Mouse (Mus musculus): ENCODE measurements around the gene Krcc1. TPM values are rescaled to one million over a fixed set of nuclear protein-coding genes. Genes with fewer than 3 reads are reported as not detected.
A peak's percentile ranks its signal among the peaks of the same experiment; 100 is the strongest.
"Not testable (repeated sequence)": the region's sequence is repeated elsewhere in the genome, so short reads cannot be mapped to it uniquely, and the experiment has no call there.

Krcc1 gene
- polyA plus RNA-seq, 1 experiment from 2014 or later: 69.2 TPM

DNA sequence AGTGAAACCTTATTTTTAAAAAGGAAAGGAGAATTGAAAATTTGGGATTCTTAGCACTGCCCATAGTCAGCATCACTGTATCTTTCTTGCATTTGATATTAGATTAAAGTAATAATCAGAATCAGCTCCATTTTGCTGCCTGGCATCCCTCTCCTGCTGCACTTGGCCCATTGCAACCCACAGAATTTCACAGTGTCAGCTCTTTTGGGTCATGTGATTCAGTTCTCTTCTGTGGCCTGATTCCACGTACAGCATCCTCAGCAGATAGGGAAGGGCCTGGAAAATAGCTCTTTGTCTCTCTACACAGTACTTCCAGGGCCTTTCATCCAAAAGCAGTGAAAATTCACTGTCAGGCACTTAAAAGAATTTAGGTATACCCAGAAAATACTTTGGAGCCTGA is 14.1 kb upstream of the Krcc1 start:
- peaks cover 26% of the 10 kb centered on the region for H3K4me1 ChIP-seq (ENCODE audit: control insufficient read depth, insufficient read depth, low read length)

GRCm38 (mm10) chr6:71258562-71258961 is 12.9 kb upstream of the Krcc1 start:
- Histone ChIP-seq H3K36me3 (ENCODE audit: control insufficient read depth, insufficient read depth) (peaks cover 7% of the 10 kb centered on the region; the same call in 1 of the 2 replicates), H3K9me3 (replicated peaks; ENCODE audit: control insufficient read depth, low read length) (no peaks in the 10 kb centered on the region), H3K4me2 (ENCODE audit: low read depth, low read length) (peak overlapping the region; percentile 64), H3K4me1 (ENCODE audit: control insufficient read depth, insufficient read depth, low read length) (peaks cover 37% of the 10 kb centered on the region), H3K4me3 (ENCODE audit: low read length) (no peak overlapping the region), H3K27ac (ENCODE audit: low read length) (peak overlapping the region; percentile 18; the same call in 1 of the 2 replicates), H3K9ac (ENCODE audit: low read length) (0 out of 2 replicates have a peak overlapping the region, but pooled peaks have one; percentile 5), H3K27me3 (ENCODE audit: control insufficient read depth, insufficient read depth, low read length) (no peaks in the 10 kb centered on the region)
- ATAC-seq (replicated peaks; ENCODE audit: extremely low read depth, insufficient read depth, low FRiP score): no peak
- WGBS: 35% methylated on average over 2 of the region's 2 CpGs

More for the DNA sequence above, 14.1 kb upstream of the Krcc1 start:
- H3K4me3 ChIP-seq (ENCODE audit: low read length): no peak overlapping the region
- peaks cover 7% of the 10 kb centered on the region; the same call in 1 of the 2 replicates for H3K36me3 ChIP-seq (ENCODE audit: control insufficient read depth, insufficient read depth)
- H3K27ac ChIP-seq (ENCODE audit: low read length): no peak overlapping the region
- H3K9me3 ChIP-seq (replicated peaks; ENCODE audit: control insufficient read depth, low read length): no peaks in the 10 kb centered on the region
- H3K9ac ChIP-seq (ENCODE audit: low read length): no peak overlapping the region
- ATAC-seq (replicated peaks; ENCODE audit: extremely low read depth, insufficient read depth, low FRiP score): no peak
- no peaks in the 10 kb centered on the region for H3K27me3 ChIP-seq (ENCODE audit: control insufficient read depth, insufficient read depth, low read length)
- no peak overlapping the region for H3K4me2 ChIP-seq (ENCODE audit: low read depth, low read length)
- 27% methylated on average over 1 of the region's 1 CpGs for WGBS

DNA sequence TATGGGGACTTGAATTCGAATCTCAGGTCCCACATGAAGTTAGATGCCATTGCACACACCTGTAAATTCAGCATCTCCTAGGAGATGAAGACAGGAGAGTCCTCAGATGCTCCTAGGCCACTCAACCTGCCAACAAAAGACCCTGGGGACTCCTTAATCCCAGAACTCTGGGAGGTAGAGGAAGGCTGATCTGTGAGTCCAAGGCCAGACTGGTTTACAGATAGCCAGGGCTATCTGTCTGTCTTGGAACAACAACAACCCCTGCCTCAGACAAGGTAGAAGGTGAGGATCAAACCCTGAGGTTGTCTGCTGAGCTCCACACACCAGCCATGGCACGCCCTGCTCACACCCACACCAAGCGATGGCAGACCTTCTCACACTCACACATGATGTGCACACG is 12.3 kb upstream of the Krcc1 start:
- peaks cover 38% of the 10 kb centered on the region for H3K4me1 ChIP-seq (ENCODE audit: control insufficient read depth, insufficient read depth, low read length)

DNA sequence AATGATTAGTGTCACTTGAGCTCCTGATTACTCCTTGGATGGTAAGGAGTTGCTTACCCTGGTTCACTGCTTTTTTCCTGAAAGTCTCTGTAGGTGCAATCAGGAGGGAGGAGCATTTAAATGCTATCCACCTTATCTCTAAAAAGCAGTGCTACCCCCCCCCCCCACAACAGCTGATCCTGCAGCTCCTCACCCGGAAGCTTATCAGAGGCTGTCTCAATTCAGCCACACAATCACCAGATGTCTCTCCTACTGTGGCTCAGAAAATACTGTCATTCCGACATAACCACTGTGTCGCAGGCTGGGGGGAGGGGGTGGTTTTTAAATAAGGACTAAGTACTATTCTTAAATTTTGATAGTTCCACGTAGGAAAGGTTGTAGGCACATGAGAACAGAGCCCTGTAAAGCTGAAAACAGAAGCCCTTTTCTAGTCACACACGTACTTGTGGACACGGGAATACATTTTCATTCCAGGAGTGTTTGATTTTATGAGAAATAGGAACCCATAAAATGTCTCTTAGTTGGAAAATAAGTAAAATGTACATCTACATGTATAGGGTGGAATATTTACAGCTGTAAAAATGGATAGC is 11.3 kb upstream of the Krcc1 start:
- Histone ChIP-seq H3K27ac (ENCODE audit: low read length) (peak overlapping the region; percentile 53), H3K4me1 (ENCODE audit: control insufficient read depth, insufficient read depth, low read length) (peaks cover 30% of the 10 kb centered on the region), H3K9ac (ENCODE audit: low read length) (peak overlapping the region; percentile 80), H3K36me3 (ENCODE audit: control insufficient read depth, insufficient read depth) (peaks cover 7% of the 10 kb centered on the region; the same call in 1 of the 2 replicates), H3K4me2 (ENCODE audit: low read depth, low read length) (peak overlapping the region; percentile 64), H3K27me3 (ENCODE audit: control insufficient read depth, insufficient read depth, low read length) (no peaks in the 10 kb centered on the region), H3K9me3 (replicated peaks; ENCODE audit: control insufficient read depth, low read length) (no peaks in the 10 kb centered on the region), H3K4me3 (ENCODE audit: low read length) (peak overlapping the region; percentile 69)
- 10% methylated on average over 6 of the region's 6 CpGs for WGBS
- 0 out of 2 replicates have a peak, but pooled peaks have one; percentile 11 for ATAC-seq (replicated peaks; ENCODE audit: extremely low read depth, insufficient read depth, low FRiP score)

More for the DNA sequence above, 12.3 kb upstream of the Krcc1 start:
- peak overlapping the region; percentile 69 for H3K4me3 ChIP-seq (ENCODE audit: low read length)
- no peak for ATAC-seq (replicated peaks; ENCODE audit: extremely low read depth, insufficient read depth, low FRiP score)
- H3K9me3 ChIP-seq (replicated peaks; ENCODE audit: control insufficient read depth, low read length): no peaks in the 10 kb centered on the region
- peak overlapping the region; percentile 53 for H3K27ac ChIP-seq (ENCODE audit: low read length)
- H3K27me3 ChIP-seq (ENCODE audit: control insufficient read depth, insufficient read depth, low read length): no peaks in the 10 kb centered on the region
- peak overlapping the region; percentile 64 for H3K4me2 ChIP-seq (ENCODE audit: low read depth, low read length)
- H3K9ac ChIP-seq (ENCODE audit: low read length): peak overlapping the region; percentile 40; the same call in 1 of the 2 replicates
- H3K36me3 ChIP-seq (ENCODE audit: control insufficient read depth, insufficient read depth): peaks cover 7% of the 10 kb centered on the region; the same call in 1 of the 2 replicates
- WGBS: 67% methylated on average over 4 of the region's 4 CpGs

DNA sequence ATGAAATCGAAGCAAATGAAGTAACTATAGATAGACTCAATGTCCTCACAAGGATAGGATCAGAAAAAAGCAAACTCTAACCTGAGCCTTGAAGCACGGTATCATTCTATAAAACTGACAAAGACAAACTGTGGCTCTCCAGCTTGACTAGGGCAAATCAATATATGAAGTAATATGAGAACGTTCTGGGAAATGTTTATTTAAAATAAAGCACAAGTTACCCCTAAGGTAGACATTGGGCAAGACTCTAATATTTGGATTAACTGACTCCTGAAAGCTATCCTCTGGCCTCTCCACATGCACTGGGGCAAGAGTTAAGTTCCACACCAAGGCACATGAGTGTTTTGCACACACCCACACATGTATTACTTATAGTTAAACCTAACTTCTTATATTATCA is 10.4 kb upstream of the Krcc1 start:
- 0 out of 2 replicates have a peak, but pooled peaks cover 2% of the 10 kb centered on the region for H3K36me3 ChIP-seq (ENCODE audit: control insufficient read depth, insufficient read depth)
- H3K9ac ChIP-seq (ENCODE audit: low read length): peak overlapping the region; percentile 80
- H3K4me1 ChIP-seq (ENCODE audit: control insufficient read depth, insufficient read depth, low read length): peaks cover 29% of the 10 kb centered on the region
- H3K27me3 ChIP-seq (ENCODE audit: control insufficient read depth, insufficient read depth, low read length): no peaks in the 10 kb centered on the region
- peak overlapping the region; percentile 64 for H3K4me2 ChIP-seq (ENCODE audit: low read depth, low read length)
- no peaks in the 10 kb centered on the region for H3K9me3 ChIP-seq (replicated peaks; ENCODE audit: control insufficient read depth, low read length)
- WGBS: 46% methylated on average over 3 of the region's 3 CpGs
- no peak for ATAC-seq (replicated peaks; ENCODE audit: extremely low read depth, insufficient read depth, low FRiP score)
- peak overlapping the region; percentile 98 for H3K27ac ChIP-seq (ENCODE audit: low read length)
- H3K4me3 ChIP-seq (ENCODE audit: low read length): peak overlapping the region; percentile 69

DNA sequence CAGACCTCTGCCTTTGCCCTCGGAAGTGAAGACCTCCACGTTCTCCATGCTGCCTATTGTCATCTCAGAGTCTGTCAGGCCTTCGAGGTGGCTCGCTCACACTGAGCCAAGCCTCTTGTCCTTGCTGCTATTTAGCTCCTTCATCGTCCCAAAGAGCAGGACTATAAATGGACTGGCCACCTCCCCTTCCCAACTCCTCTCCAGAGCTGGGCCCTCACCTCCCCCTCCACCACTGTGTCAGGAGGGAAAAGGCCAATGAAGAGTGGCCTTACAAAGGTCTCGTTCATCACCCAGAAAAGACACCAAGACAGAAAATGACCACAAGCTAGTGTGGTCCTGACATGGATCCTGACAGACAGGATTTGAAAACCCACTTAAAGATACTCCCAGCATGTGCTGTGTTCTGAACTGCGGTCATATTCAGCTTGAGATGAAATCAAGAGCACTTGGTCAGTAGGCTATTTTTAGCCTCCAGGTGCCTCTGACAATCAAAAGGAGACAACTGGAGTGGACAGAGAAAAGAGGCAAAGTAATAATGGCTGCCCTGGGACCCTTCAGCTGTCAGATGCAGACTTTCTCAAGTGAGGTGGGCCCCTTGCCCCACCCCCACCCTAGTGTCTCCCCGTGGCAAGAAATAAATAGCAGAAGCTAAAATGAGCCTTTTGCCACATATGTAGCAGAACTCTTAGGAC is 9.2 kb upstream of the Krcc1 start:
- peak overlapping the region; percentile 80 for H3K9ac ChIP-seq (ENCODE audit: low read length)

GRCm38 (mm10) chr6:71267603-71268002 is 3.9 kb upstream of the Krcc1 start:
- WGBS: 84% methylated on average over 7 of the region's 7 CpGs
- not testable (repeated sequence) for H3K27me3 ChIP-seq (ENCODE audit: control insufficient read depth, insufficient read depth, low read length); H3K9me3 ChIP-seq (replicated peaks; ENCODE audit: control insufficient read depth, low read length); H3K9ac ChIP-seq (ENCODE audit: low read length); H3K36me3 ChIP-seq (ENCODE audit: control insufficient read depth, insufficient read depth); ATAC-seq (replicated peaks; ENCODE audit: extremely low read depth, insufficient read depth, low FRiP score); H3K4me2 ChIP-seq (ENCODE audit: low read depth, low read length); H3K4me3 ChIP-seq (ENCODE audit: low read length); H3K27ac ChIP-seq (ENCODE audit: low read length)
- H3K4me1 ChIP-seq (ENCODE audit: control insufficient read depth, insufficient read depth, low read length): peaks cover 27% of the 10 kb centered on the region

More for the DNA sequence above, 9.2 kb upstream of the Krcc1 start:
- ATAC-seq (replicated peaks; ENCODE audit: extremely low read depth, insufficient read depth, low FRiP score): peak; percentile 92
- H3K4me3 ChIP-seq (ENCODE audit: low read length): peak overlapping the region; percentile 69
- peak overlapping the region; percentile 98 for H3K27ac ChIP-seq (ENCODE audit: low read length)
- peaks cover 25% of the 10 kb centered on the region for H3K4me1 ChIP-seq (ENCODE audit: control insufficient read depth, insufficient read depth, low read length)
- peak overlapping the region; percentile 64 for H3K4me2 ChIP-seq (ENCODE audit: low read depth, low read length)
- H3K9me3 ChIP-seq (replicated peaks; ENCODE audit: control insufficient read depth, low read length): no peaks in the 10 kb centered on the region
- 35% methylated on average over 8 of the region's 8 CpGs for WGBS
- H3K27me3 ChIP-seq (ENCODE audit: control insufficient read depth, insufficient read depth, low read length): no peaks in the 10 kb centered on the region
- no peaks in the 10 kb centered on the region for H3K36me3 ChIP-seq (ENCODE audit: control insufficient read depth, insufficient read depth)

DNA sequence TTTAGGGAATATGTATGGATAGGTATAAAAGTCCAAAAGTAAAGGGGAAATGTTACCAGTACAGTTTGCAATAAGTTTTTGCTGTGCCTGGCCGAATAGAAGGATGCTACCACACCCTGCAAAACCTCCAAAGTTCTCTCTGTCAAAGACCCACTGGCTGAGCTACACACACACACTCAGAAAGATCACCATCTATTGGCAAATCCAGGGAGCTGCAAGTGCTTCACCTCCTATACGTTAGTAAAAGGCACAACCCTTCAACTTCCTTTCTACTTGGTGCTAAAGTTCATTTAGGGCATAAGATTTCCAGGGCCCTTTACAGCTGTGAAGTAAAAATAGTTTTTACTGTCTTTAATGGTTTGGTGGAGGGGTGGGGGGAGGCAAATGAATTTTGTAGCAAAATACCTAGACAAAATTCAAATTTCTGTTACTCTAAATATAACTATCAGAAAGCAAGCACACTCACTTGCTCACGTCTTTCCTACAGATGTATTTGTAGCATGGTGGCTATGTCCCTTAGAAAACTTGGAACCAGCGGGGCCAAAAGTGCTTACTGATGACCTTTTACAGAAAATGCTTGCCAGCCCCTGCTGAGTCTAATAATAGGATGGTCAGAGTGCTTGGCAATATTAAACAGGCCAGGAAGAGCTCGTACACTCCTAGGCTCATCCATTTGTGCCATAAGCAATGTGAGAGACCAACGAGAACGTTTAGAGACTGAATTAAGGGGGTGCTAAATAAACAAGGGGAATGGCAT is 2.4 kb upstream of the Krcc1 start:
- Histone ChIP-seq H3K9ac (ENCODE audit: low read length) (peak overlapping the region; percentile 46), H3K27ac (ENCODE audit: low read length) (peak overlapping the region; percentile 99), H3K4me2 (ENCODE audit: low read depth, low read length) (peak overlapping the region; percentile 37; the same call in 1 of the 2 replicates), H3K27me3 (ENCODE audit: control insufficient read depth, insufficient read depth, low read length) (no peaks in the 10 kb centered on the region), H3K4me3 (ENCODE audit: low read length) (no peak overlapping the region), H3K9me3 (replicated peaks; ENCODE audit: control insufficient read depth, low read length) (no peaks in the 10 kb centered on the region), H3K36me3 (ENCODE audit: control insufficient read depth, insufficient read depth) (no peaks in the 10 kb centered on the region), H3K4me1 (ENCODE audit: control insufficient read depth, insufficient read depth, low read length) (peaks cover 23% of the 10 kb centered on the region)
- whole genome bisulfite sequencing: 33% methylated on average over 7 of the region's 7 CpGs
- ATAC-seq (replicated peaks; ENCODE audit: extremely low read depth, insufficient read depth, low FRiP score): no peak
